In genomic region chr16:3884201-3885064, GRCm38 (mm10) we compare ENCODE assay signal across 8 mouse cellular contexts. TPM values are rescaled to one million over a fixed set of nuclear protein-coding genes. Genes with fewer than 3 reads are reported as not detected.
DNase-seq lines count a peak whose midpoint lies in the region; ATAC-seq lines count a peak whose summit lies in the region.

Gene Zfp597 (minus strand): TSS chr16:3884561.
Gene Gm20695 (plus strand): TSS chr16:3884648.

- no peaks in the 10 kb centered on the region for H3K4me1 ChIP-seq in embryonic facial prominence, embryonic 14.5 days (ENCODE audit: control insufficient read depth, insufficient read depth, low read length)
- H3K4me1 ChIP-seq in kidney, embryonic 14.5 days (ENCODE audit: control insufficient read depth, insufficient read depth, low read length) = peaks cover 7% of the 10 kb centered on the region; the same call in 1 of the 2 replicates
- peaks cover 10% of the 10 kb centered on the region for H3K4me1 ChIP-seq in limb, embryonic 15.5 days

- peak within 1 kb of the TSS; percentile 91 for H3K9ac ChIP-seq in embryonic facial prominence, embryonic 14.5 days (ENCODE audit: low read depth, low read length)
- H3K9ac ChIP-seq in kidney, embryonic 14.5 days (ENCODE audit: low read depth, low read length) = peak within 1 kb of the TSS; percentile 90
- H3K9ac ChIP-seq in limb, embryonic 15.5 days = peak within 1 kb of the TSS; percentile 81

- under 1% methylated on average over 42 of the region's 88 CpGs for WGBS in embryonic facial prominence, embryonic 14.5 days
- WGBS in kidney, embryonic 14.5 days = under 1% methylated on average over 84 of the region's 88 CpGs
- under 1% methylated on average over 87 of the region's 88 CpGs for WGBS in limb, embryonic 15.5 days

- H3K4me3 ChIP-seq in embryonic facial prominence, embryonic 14.5 days (ENCODE audit: low read depth, low read length) = peak within 1 kb of the TSS; percentile 95
- H3K4me3 ChIP-seq in kidney, embryonic 14.5 days (ENCODE audit: low read length) = peak within 1 kb of the TSS; percentile 94
- H3K4me3 ChIP-seq in limb, embryonic 15.5 days = peak within 1 kb of the TSS; percentile 85

- peak; percentile 99 for ATAC-seq in embryonic facial prominence, embryonic 14.5 days (ENCODE audit: low read depth)
- ATAC-seq in kidney, embryonic 14.5 days (ENCODE audit: low FRiP score, low TSS enrichment) = peak; percentile 99
- ATAC-seq in limb, embryonic 15.5 days (ENCODE audit: insufficient number of reproducible peaks, low FRiP score, low TSS enrichment, low read depth) = peak; percentile 99

- no peaks in the 10 kb centered on the region for H3K9me3 ChIP-seq in embryonic facial prominence, embryonic 14.5 days (ENCODE audit: control insufficient read depth, low read length)
- no peaks in the 10 kb centered on the region for H3K9me3 ChIP-seq in kidney, embryonic 14.5 days (ENCODE audit: control insufficient read depth, low read length)
- no peaks in the 10 kb centered on the region for H3K9me3 ChIP-seq in limb, embryonic 15.5 days

- H3K27ac ChIP-seq in embryonic facial prominence, embryonic 14.5 days (replicated peaks; ENCODE audit: low read depth, low read length) = peak within 1 kb of the TSS; percentile 83
- H3K27ac ChIP-seq in kidney, embryonic 14.5 days (ENCODE audit: low read depth, low read length) = peak within 1 kb of the TSS; percentile 86
- peak within 1 kb of the TSS; percentile 93 for H3K27ac ChIP-seq in limb, embryonic 15.5 days

- H3K27me3 ChIP-seq in embryonic facial prominence, embryonic 14.5 days (replicated peaks; ENCODE audit: control insufficient read depth, insufficient read depth, low read length) = no peaks in the 10 kb centered on the region
- H3K27me3 ChIP-seq in kidney, embryonic 14.5 days (ENCODE audit: control insufficient read depth, insufficient read depth, low read length) = no peaks in the 10 kb centered on the region
- no peaks in the 10 kb centered on the region for H3K27me3 ChIP-seq in limb, embryonic 15.5 days

- DNase-seq in 3T3-L1 (ENCODE audit: low read depth, low spot score) = peak; percentile 95
- DNase-seq in adrenal gland, postnatal 4 days (ENCODE audit: low spot score in 2 of 2) = peak; percentile 90
- DNase-seq in embryonic facial prominence, embryonic 14.5 days (ENCODE audit: low spot score) = peak; percentile 97
- peak; percentile 93 to 94 for DNase-seq in heart, adult 9 months (ENCODE audit: low spot score in 2 of 2)
- DNase-seq in monocyte, adult 2 months (ENCODE audit: low read depth in 1 of 2, low spot score in 2 of 2) = peak; percentile 73 to 85
- DNase-seq in spleen, postnatal 36 days (ENCODE audit: low spot score in 2 of 2) = peak; percentile 94 to 95

- no peaks in the 10 kb centered on the region for H3K36me3 ChIP-seq in embryonic facial prominence, embryonic 14.5 days (ENCODE audit: control insufficient read depth, insufficient read depth, low read length)
- H3K36me3 ChIP-seq in kidney, embryonic 14.5 days (ENCODE audit: control insufficient read depth, insufficient read depth, low read length) = no peaks in the 10 kb centered on the region
- H3K36me3 ChIP-seq in limb, embryonic 15.5 days = peaks cover 5% of the 10 kb centered on the region; the same call in 1 of the 2 replicates

- H3K4me2 ChIP-seq in embryonic facial prominence, embryonic 14.5 days (ENCODE audit: low read depth, low read length) = peak within 1 kb of the TSS; percentile 71
- peak within 1 kb of the TSS; percentile 75 for H3K4me2 ChIP-seq in kidney, embryonic 14.5 days (replicated peaks; ENCODE audit: low read depth, low read length)
- peak within 1 kb of the TSS; percentile 67 for H3K4me2 ChIP-seq in limb, embryonic 15.5 days

RNA-seq across cellular contexts. Expression of gene Zfp597, which starts in this region (rescaled TPM):
- total RNA-seq in adrenal gland, postnatal 4 days (2021) = 10 to 100 TPM; 19.4 to 24.5 TPM
- 7.2 and 8.1 TPM in 2 replicates for polyA plus RNA-seq in embryonic facial prominence, embryonic 14.5 days (2014; fragmentation: Nextera tagmentation; extraction: Ambion mirVana)
- polyA plus RNA-seq in kidney, embryonic 14.5 days (2014; fragmentation: Nextera tagmentation; extraction: Ambion mirVana) = 3.7 and 7.1 TPM in 2 replicates
- polyA plus RNA-seq in limb, embryonic 15.5 days (2015; fragmentation: Nextera tagmentation; extraction: Ambion mirVana) = 6.2 and 6.8 TPM in 2 replicates

RNA-seq across cellular contexts. Expression of gene Gm20695, which starts in this region (rescaled TPM):
- total RNA-seq in adrenal gland, postnatal 4 days (2021) = 1 to 10 TPM; 1.0 to 1.5 TPM
- polyA plus RNA-seq in embryonic facial prominence, embryonic 14.5 days (2014; fragmentation: Nextera tagmentation; extraction: Ambion mirVana) = 3.0 and 3.7 TPM in 2 replicates
- 0.70 and 2.9 TPM in 2 replicates for polyA plus RNA-seq in kidney, embryonic 14.5 days (2014; fragmentation: Nextera tagmentation; extraction: Ambion mirVana)
- 2.7 and 3.4 TPM in 2 replicates for polyA plus RNA-seq in limb, embryonic 15.5 days (2015; fragmentation: Nextera tagmentation; extraction: Ambion mirVana)

Comparison
In these comparisons a context has a peak if more than half of its experiments do, and no peak if none do; other contexts are left out.
1. Peak in every context shown above with its lines: DNase-seq, ATAC-seq, H3K4me3 ChIP-seq and H3K27ac ChIP-seq.